Mouse (Mus musculus) spleen, adult 2 months (tissue): ENCODE results near the gene 4632433K11Rik. TPM values are rescaled to one million over a fixed set of nuclear protein-coding genes. Genes with fewer than 3 reads are reported as not detected.
"Not testable (repeated sequence)": the region's sequence is repeated elsewhere in the genome, so short reads cannot be mapped to it uniquely, and the experiment has no call there.

Experiments
- DNase-seq, 2 experiments: peaks; one replicate each; pipeline versions ENCODE4 v3.0.0 to v3.0.0-alpha.2; 2012 to 2021; ENCODE audit warnings: low spot score in 2 of 2, low read depth in 1 of 2
- H3K27ac ChIP-seq: fragments of 200-500 bp; 2 replicates; pipeline ENCODE4 v1.5.1; 2012; ENCODE audit warnings: low read length, inconsistent platforms; ENCODE audit not compliant: insufficient read depth
- H3K27me3 ChIP-seq: fragments of 200-500 bp; 2 replicates; pipeline ENCODE4 v1.6.1; 2012; ENCODE audit warnings: mild to moderate bottlenecking, moderate library complexity, low read length, inconsistent platforms; ENCODE audit not compliant: control insufficient read depth, insufficient read depth
- H3K36me3 ChIP-seq: fragments of 200-500 bp; 2 replicates; pipeline ENCODE4 v1.6.1; 2012; ENCODE audit warnings: mild to moderate bottlenecking, low read length, inconsistent platforms; ENCODE audit not compliant: control insufficient read depth, insufficient read depth
- H3K4me1 ChIP-seq: fragments of 200-500 bp; 2 replicates; pipeline ENCODE4 v1.6.1; 2011; ENCODE audit warnings: inconsistent platforms; ENCODE audit not compliant: control insufficient read depth, insufficient read depth, insufficient read length
- H3K4me3 ChIP-seq: fragments of 200-500 bp; 2 replicates; pipeline ENCODE4 v1.5.1; 2011; ENCODE audit warnings: mild to moderate bottlenecking, inconsistent platforms; ENCODE audit not compliant: insufficient read depth, insufficient read length; ENCODE audit errors: extremely low read depth
- CTCF ChIP-seq: fragments of 200-500 bp; IDR thresholded peaks from 2 replicates; pipeline ENCODE4 v1.5.1; 2011; ENCODE audit warnings: mild to moderate bottlenecking, inconsistent platforms; ENCODE audit not compliant: insufficient read depth, insufficient read length, insufficient replicate concordance; ENCODE audit errors: extremely low read depth
- POLR2A ChIP-seq: fragments of 200-500 bp; IDR thresholded peaks from 2 replicates; pipeline ENCODE4 v1.6.1; 2011; ENCODE audit warnings: low read depth, low read length, inconsistent platforms
- WGBS: fragments of 180-500 bp; shearing (Covaris S2); methylation state at CpG from one replicate; pipeline ENCODE4 v1.1.7; 2018; 5-methylcytosine and 5-hydroxymethylcytosine counted together
- polyA plus RNA-seq: library from polyadenylated mRNA; depleted of rRNA; stranded (reverse); fragments of >200 nt; gene quantifications from 2 replicates; pipeline ENCODE4 v1.2.3, GENCODE M21; 2012

The 4632433K11Rik gene
- polyA plus RNA-seq, 1 experiment, result not detected

DNA sequence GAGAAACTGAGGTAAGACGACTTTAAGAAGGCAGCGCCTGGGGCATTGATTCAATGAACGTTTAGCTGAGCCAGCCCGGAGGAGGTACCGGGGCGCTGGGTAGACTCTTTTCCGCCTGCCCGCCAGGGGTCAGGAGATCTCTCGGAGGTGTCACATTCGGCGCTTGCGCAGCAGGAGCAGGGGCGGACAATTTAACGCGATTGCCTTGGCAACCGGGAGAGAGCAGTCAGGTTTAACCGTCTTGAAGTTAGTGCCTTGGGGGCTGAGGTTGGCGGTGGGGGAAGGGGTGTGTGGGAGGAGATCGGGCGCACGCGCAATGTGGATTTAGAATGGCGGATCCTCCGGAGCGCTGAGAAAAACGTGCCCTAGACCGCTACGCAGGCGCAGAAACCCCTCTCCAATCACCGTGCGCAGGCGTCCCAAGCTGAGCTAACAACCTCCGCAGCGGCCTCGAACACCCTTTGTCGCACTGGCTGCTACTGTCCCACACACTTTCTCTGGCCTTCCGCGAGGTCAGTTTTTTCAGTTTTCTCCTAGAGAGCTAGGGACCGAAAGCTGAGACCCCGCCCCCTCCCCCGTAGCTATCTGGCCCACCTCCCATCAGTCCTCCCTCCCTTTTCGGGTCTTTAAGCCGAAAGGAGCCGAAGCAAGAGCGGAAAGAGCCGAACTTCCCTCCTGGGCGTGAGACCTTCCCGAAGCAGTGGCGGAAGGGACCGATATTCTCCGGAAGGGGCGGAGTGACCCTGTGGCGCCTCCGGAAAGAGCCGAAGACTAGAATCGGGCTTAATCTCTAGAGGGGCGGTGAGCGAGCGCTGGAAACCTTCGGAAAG lies 27.2 kb downstream of the 4632433K11Rik start:
- peak overlapping the region; percentile 97 for H3K27ac ChIP-seq
- peaks cover 11% of the 10 kb centered on the region for H3K4me1 ChIP-seq
- DNase-seq, result peak; percentile 97 to 99
- H3K4me3 ChIP-seq, result peak overlapping the region; percentile 82
- TF ChIP-seq POLR2A, result peak; percentile 15; the same call in 1 of the 2 replicates
- peak; percentile 68 for TF ChIP-seq CTCF
- H3K27me3 ChIP-seq, result peaks cover 6% of the 10 kb centered on the region
- WGBS, result under 1% methylated on average over 60 of the region's 60 CpGs
- peaks cover 2% of the 10 kb centered on the region; the same call in 1 of the 2 replicates for H3K36me3 ChIP-seq

GRCm38 (mm10) chr7:5061774-5062359 lies 27.9 kb downstream of the 4632433K11Rik start, which contains the start of gene U2af2:
Gene U2af2 (plus strand): TSS chr7:5062143.
- Histone ChIP-seq H3K36me3 (peaks cover 7% of the 10 kb centered on the region), H3K27ac (peak within 1 kb of the TSS; percentile 97), H3K4me1 (peaks cover 10% of the 10 kb centered on the region), H3K27me3 (peaks cover 2% of the 10 kb centered on the region), H3K4me3 (peak within 1 kb of the TSS; percentile 84)
- under 1% methylated on average over 59 of the region's 65 CpGs for WGBS
- TF ChIP-seq POLR2A (peak; percentile 44), CTCF (no peak)
- peak; percentile 85 to 94 for DNase-seq

GRCm38 (mm10) chr7:5062360-5063001 lies 28.6 kb downstream of the 4632433K11Rik start:
- WGBS, result under 1% methylated on average over 47 of the region's 51 CpGs
- no peaks in the 10 kb centered on the region for H3K27me3 ChIP-seq
- H3K27ac ChIP-seq, result peak overlapping the region; percentile 96
- H3K36me3 ChIP-seq, result peaks cover 12% of the 10 kb centered on the region
- peak; percentile 59 to 82 for DNase-seq
- TF ChIP-seq POLR2A (no peak), CTCF (no peak)
- H3K4me3 ChIP-seq, result peak overlapping the region; percentile 84
- peaks cover 8% of the 10 kb centered on the region; the same call in 1 of the 2 replicates for H3K4me1 ChIP-seq

- 82% methylated on average over 6 of the region's 6 CpGs for WGBS
- Histone ChIP-seq H3K36me3 (peaks cover 32% of the 10 kb centered on the region), H3K27me3 (no peaks in the 10 kb centered on the region), H3K27ac (no peak overlapping the region), H3K4me3 (no peak overlapping the region), H3K4me1 (peaks cover 8% of the 10 kb centered on the region; the same call in 1 of the 2 replicates)
- no peak for DNase-seq
- TF ChIP-seq POLR2A (no peak), CTCF (no peak)
Observed at GRCm38 (mm10) chr7:5064886-5065285, 31.0 kb downstream of the 4632433K11Rik start.

DNA sequence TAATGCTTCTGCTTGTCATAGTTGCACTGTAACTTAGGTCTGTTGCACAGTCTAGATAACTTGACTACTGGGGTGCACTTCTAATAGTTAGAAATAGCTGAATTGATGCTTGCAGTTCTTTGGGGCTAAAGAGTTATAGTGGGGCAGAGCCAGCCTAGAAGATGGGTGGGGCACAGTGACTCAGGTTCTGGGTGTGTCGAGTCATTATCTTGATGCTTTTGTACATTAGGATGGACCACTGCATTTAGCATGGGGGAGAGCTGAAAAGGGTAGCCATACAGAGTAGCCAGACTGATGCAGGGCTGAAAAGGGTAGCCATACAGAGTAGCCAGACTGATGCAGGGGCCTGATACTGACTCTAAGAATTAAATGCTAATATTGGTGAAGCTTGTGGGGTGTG lies 39.7 kb downstream of the 4632433K11Rik start:
- Histone ChIP-seq H3K4me1 (no peaks in the 10 kb centered on the region), H3K27me3 (no peaks in the 10 kb centered on the region), H3K36me3 (peaks cover 77% of the 10 kb centered on the region), H3K27ac (no peak overlapping the region), H3K4me3 (no peak overlapping the region)
- no peak for DNase-seq
- 68% methylated on average over 1 of the region's 1 CpGs for WGBS
- TF ChIP-seq POLR2A (no peak), CTCF (no peak)

DNA sequence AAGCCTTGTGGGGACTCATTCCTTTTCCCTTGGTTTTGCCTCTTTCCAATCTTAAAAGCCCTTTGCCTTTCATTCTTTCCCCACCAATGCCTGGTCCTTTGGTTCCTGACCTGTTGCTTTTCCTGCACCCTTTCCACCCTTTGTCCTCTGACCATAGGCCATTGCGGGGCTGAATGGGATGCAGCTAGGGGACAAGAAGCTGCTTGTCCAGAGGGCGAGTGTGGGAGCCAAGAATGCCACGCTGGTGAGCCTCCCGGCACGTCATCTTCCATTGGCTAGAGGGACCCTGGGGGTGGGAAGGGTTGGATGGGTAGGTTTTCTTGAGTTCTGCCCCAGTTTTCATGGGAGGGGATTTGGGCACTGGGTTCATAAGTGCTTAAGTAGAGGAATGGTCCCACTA lies 41.1 kb downstream of the 4632433K11Rik start:
- no peak overlapping the region for H3K27ac ChIP-seq
- DNase-seq, result no peak
- TF ChIP-seq POLR2A, result no peak
- no peak for TF ChIP-seq CTCF
- H3K36me3 ChIP-seq, result peaks cover 66% of the 10 kb centered on the region
- H3K4me3 ChIP-seq, result no peak overlapping the region
- 93% methylated on average over 5 of the region's 5 CpGs for WGBS
- H3K4me1 ChIP-seq, result no peaks in the 10 kb centered on the region; the same call in 1 of the 2 replicates
- H3K27me3 ChIP-seq, result no peaks in the 10 kb centered on the region

DNA sequence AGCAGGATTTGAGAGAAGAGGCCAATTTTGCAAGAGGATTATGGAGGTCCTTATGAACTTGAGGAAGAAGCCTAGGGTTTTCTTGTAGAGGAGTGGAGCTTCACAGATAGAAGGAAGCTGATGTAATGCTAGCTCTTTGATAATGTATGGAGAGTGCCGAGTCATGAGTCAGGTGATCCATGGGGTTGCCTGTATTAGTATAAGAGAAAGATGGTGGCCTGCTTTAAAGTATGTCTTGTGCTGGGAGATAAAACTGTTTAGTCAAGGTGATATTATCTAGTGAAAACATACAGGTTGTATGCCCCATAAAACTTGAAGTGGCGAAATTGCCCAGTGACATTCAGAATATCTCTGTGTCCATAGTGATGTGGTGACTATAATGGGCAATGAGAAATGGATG lies 43.0 kb downstream of the 4632433K11Rik start:
- DNase-seq, result no peak
- H3K4me1 ChIP-seq, result peaks cover 7% of the 10 kb centered on the region; the same call in 1 of the 2 replicates

DNA sequence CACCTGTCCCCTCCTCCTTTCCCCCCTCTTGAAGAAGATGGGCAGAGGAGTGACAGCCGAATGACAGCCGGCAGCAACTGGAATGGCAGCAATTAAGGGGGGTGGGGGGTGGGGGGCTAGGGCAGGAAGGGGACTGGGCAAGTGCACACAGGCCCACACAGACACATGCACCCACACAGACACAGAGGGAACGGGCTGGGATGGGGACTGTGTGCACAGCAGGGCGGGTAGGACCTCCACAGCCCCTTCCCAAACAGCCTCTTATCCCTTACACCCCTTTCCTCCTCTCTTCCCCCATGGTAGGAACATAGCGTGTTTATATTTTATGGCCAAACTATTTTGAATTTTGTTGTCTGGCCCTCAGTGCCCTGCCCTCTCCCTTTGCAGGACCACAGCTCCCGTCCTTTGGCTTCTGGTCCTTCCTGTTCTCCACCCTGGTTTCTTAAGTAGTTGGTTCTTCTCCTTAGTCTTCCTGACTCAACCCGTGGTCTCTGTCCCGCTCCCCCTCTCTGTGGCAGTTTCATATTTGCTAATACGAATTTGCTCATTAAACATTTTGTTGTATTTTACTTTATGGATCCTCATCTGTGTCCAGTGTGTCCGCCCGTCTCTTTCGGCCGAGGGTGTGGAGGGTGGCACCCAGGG lies 45.6 kb downstream of the 4632433K11Rik start:
- Histone ChIP-seq H3K4me3 (peak overlapping the region; percentile 90), H3K4me1 (peaks cover 19% of the 10 kb centered on the region; the same call in 1 of the 2 replicates), H3K27ac (peak overlapping the region; percentile 76), H3K36me3 (peaks cover 29% of the 10 kb centered on the region)
- 55% methylated on average over 10 of the region's 13 CpGs for WGBS
- H3K27me3 ChIP-seq, DNase-seq: not testable (repeated sequence)

More for the DNA sequence above, 43.0 kb downstream of the 4632433K11Rik start:
- Histone ChIP-seq H3K27me3 (no peaks in the 10 kb centered on the region), H3K4me3 (no peak overlapping the region), H3K36me3 (peaks cover 49% of the 10 kb centered on the region), H3K27ac (no peak overlapping the region)
- WGBS, result 86% methylated on average over 2 of the region's 2 CpGs
- TF ChIP-seq CTCF (no peak), POLR2A (no peak)
